Mouse (Mus musculus): ENCODE results near the gene Extl1.
A peak's percentile ranks its signal among the peaks of the same experiment; 100 is the strongest.
"Not testable (repeated sequence)": the region's sequence is repeated elsewhere in the genome, so short reads cannot be mapped to it uniquely, and the experiment has no call there.

The Extl1 gene

DNA sequence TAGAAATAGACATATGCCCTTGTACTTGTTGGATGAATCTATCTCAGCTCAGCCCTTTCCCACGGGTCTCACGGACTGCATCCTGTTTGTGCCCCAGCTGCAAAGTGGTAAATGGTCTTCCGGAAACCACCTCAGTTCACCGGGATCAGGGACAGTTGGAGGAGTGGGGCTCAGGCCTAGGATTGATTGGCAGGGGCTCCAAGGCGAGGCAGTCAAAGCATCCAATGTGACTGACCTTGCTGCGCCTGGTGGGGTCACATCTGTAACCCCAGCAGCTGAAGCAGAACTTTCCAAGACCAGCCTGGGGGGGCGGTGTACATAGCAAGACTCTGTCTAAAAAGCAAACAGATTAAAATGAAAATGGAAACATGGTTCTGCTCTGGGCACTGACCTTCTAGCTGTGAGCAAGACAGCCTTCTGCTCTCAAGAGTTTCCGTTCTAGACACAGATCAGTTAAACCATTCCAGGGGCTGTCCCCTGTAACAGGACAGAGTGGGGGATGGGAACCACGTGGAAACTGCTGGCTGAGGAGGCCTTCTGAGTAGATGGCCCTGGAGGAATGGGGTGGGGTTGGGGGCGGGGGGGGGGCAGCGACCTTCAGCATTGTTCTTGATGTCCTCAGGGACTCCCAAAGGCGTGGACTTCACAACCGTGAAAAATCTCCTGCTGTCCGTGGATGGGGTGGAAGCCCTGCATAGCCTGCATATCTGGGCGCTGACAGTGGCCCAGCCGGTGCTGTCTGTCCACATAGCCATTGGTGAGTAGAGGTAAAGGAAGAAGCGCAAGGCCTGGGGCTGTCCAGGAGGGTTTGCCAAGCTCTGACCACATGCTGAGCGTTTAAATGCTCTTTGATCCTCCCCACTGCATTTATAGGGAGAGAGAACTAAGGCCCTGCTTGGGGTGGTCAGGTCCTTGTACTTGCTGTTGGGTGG, 32.1 kb downstream of the Extl1 start:
- no peak for DNase-seq (ENCODE audit: low spot score)

DNA sequence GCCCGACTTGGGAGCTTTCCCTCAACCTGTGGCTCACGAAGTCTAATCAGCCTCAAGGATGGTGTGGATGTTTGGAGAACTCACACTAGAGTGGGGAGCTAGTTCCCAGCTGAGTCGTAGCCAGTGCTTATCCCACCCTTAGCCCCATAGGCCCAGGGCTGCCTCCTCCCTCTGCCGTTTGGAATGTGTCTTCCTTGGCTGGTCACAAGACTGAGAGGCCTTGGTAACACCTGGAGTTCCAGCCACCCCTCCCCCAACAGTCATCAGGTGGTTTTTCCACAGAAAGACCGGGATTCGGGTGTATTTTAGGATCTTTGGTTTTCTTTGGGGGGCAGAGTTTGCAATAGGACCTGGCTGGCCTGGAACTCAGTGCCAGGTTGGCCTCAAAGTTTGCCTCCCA, 33.0 kb downstream of the Extl1 start:
- DNase-seq (ENCODE audit: low spot score) = no peak

DNA sequence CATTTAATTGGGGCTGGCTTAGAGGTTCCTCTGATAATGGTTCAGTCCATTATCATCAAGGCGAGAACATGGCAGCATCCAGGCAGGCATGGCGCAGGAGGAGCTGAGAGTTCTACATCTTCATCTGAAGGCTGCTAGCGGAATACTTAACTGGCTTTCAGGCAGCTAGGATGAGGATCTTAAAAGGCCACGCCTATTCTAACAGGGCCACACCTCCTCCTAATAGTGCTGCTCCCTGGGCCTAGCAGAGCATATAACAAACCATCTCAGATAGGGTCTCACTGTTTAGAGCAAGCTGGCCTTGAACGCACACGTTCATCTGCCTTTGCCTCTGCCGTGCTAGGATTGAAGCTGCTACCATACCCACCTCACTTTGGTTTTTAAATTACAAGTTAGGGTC, 33.8 kb downstream of the Extl1 start:
- DNase-seq (ENCODE audit: low spot score) = no peak

DNA sequence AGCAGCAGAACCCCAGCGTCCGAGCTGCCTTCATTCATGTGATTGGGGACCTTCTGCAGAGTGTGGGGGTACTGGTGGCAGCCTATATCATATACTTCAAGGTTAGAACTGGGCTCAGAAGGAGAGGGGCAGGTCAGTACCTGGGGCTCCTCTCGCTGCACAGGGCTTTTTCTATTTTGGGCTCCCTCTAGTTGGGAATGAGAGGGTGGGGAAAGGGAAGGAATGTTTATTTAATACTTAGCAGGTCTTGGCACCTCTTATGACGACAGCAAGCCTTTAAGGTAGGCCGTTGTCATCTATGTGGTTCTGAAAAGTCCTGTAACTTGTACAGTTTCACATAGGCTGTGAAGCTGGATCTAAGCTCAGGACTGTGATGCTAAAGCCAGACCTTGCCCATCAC, 35.1 kb downstream of the Extl1 start:
- no peak for DNase-seq (ENCODE audit: low spot score)

DNA sequence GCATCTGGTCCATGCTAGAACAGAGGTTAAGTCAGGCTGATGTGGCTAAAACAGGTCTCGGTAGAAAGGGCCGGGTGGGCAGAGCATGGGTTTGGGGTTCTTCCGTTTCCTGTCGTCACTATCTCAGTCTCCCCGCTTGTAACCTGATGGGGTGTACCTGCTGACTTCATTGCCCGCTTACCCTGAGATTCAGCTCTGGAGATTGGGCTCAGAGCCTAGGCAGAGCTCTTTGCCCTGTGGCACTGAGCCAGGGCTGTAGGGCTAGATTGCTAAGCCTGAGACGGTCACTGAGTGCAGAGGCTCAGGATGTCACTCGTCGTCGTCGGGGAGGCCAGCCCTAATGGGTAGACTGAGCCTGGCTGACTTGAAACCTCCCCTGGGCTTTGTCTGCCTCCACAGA, 35.6 kb downstream of the Extl1 start:
- no peak for DNase-seq (ENCODE audit: low spot score)

DNA sequence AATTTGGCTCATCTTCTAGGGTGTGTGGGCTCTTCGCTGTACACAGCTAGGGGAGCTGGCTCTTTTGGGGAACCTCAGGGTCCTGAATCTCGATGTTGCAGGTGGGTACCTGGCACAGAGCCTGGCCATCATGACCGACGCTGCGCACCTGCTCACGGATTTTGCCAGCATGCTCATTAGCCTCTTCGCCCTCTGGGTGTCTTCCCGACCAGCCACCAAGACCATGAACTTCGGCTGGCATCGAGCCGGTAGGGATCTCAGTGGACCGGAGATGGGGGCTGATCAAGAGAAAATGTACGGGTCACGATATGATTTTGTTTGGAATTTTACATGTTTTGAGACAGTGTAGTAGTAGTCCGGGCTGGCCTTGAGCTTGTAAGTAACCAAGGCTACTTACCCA, 37.8 kb downstream of the Extl1 start:
- DNase-seq (ENCODE audit: low spot score) = no peak

DNA sequence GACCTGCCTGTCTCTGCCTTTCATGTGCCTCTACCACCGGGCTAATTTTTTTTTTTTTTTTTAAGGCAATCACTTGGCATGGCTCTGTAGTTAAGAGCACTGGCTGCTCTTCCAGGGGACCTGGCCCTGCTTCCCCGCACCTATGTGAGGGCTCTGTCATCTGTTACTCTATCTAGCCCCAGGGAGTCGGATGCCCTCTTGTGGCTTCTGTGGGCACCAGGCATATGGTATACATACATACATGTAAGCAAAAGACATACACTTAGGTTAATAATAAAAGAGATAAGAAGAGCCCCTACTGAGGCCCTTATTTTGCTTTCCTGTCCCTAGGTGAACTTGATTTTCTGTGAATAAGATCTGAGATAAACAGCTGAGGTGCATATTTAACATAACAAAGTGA, 39.0 kb downstream of the Extl1 start:
- no peak for DNase-seq (ENCODE audit: low spot score)

DNA sequence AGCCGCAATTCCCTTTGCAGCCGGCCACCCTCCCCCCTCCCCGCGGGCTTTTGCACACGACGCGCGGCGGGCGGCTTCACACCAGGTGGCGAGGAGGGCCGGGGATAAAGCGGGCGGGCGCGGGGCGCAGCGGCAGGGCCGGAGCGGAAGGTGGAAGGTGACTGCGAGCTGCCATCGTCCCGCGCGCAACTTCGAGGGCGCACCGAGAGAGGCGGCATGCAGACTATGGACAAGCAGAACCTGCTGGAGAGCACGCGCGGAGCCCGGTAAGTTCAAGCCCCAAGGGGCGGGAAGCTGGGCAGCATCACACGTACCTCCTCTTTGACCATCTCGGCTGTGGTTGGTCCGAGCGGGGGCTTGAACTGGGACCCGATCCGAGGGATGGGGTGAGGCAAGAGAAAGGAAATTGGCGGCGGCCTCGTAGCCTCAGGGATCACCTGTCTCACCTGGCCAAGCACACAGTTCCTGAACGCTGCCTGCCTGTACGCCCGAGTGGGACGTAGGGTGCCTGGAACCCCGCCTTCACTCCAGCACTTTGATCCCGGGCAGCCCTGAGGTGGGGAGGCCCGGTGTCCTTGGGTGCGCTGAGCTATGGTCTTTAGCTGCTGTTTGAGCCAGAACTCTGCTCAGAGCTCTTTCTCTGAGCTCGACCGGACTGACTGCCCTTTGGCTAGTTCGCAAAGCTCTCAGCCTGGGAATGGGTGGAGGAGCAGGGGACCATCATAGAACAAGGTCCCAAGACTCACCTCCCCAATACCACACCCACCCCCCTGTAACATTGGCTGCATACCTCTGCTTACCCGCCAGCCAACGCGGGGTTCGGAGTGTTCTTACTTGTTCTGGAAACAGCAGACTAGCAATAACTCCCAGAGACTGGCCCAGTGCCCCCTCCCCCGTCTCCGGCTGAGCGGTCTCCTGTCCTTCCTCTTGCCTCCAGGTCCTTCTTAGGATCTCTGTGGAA, 40.3 kb downstream of the Extl1 start, which contains the start of gene Slc30a2:
Slc30a2 (plus strand) TSS at position 111 of the 961 bp plus-strand sequence.
- DNase-seq (ENCODE audit: low spot score) = no peak

DNA sequence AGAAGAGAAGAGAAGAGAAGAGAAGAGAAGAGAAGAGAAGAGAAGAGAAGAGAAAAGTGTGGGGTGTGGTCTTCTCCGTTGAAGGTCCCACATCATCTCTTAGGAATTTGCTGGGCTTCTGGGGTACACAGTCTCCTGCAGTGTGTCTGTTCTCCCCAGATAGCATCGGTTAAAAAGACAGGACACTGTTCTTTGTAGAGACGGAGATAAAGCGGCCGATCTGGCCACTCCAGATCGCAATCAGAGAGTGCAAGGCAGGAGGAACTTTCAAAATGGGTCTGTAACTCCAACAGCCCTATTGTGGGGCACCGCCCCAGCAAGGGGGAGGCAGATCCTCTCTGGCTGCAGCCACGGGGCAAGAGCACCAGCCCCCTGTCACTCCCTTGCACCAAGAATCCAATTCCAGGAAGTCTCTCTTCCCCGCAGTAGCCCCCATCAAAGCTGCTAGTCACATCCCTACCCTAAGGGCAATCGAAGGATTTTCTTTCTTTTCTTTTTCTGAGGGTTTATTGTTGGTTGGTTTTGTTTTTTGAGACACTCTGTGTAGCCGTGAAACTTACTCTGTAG, 41.4 kb downstream of the Extl1 start:
- peak; percentile 38 for DNase-seq (ENCODE audit: low spot score)

DNA sequence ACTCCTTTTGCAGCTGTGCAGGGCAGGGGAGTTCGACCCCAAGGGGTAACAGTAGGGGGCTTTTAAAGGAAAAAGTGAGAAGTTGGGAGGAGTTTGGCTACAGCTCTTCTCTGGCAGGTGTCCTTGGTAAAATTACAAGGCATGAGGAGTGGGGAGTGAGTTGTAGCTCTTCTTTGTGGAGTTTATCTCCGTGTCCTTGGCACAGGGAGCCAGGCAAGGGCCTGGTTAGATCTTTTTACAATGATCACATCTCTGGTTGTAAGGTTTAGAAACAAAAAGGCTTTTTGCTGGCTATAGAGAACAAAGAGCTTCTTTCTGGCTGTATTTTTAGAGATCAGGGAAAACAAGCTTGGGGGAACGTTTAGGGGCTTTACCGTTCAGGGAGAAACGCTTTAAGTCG, 42.4 kb downstream of the Extl1 start:
- DNase-seq (ENCODE audit: low spot score) = not testable (repeated sequence)

DNA sequence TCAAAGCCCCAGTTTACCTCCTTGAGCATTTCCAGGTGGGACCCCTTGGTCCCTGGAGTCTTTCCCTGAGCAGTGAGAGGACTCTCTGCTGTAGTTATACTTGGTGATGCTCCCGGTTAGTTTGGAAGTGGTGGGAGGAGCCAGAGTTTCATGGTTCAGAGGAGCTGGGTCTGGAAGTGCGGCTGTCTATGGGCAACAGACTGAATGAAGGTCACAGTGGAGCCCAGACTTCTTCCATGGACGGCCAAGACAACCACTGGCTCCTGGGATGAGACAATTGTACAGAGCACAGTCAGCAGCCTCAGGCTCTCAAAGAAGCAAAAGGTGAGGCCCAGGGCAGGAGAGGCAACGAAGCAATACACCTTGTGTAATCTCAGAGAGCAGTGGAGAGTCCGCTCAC, 53.4 kb downstream of the Extl1 start:
- no peak for DNase-seq (ENCODE audit: low spot score)

DNA sequence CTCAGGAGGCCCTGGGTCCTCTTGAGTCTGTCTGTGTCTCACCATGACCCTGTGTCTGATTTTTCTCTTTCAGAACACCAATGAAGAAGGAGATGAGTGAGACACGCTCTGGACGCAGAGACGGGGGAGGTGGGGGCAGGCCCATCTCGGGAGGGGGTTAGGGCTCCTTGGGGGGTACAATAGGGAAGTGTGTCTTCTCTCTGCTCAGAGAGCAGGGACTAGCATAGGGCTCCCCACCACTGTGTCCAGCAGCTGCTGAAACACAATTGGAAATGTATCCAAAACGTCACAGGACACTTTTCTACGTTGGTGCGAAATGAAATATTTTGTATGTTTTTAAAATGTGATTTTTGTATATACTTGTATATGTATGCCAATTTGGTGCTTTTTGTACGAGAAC, 54.8 kb downstream of the Extl1 start:
- no peak for DNase-seq (ENCODE audit: low spot score)

DNA sequence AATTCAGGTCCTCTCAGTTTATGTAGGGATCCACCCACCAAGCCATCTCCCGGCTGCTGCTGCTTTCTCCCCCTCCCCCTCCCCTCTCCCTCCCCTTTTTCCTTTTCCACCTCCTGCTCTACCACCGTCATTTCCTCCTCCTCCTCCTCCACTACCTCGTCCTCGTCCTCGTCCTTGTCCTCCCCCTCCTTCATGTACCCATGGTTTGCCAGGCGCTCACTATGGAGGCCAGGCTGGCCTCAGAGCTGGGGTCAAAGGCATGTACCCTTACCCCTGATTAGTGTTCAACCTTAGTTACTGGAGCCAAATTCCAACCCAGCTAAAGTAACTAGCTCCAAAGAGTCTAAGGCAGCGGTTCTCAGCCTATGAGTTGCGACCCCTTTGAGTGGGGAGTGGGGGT, 55.5 kb downstream of the Extl1 start:
- DNase-seq (ENCODE audit: low spot score) = no peak

DNA sequence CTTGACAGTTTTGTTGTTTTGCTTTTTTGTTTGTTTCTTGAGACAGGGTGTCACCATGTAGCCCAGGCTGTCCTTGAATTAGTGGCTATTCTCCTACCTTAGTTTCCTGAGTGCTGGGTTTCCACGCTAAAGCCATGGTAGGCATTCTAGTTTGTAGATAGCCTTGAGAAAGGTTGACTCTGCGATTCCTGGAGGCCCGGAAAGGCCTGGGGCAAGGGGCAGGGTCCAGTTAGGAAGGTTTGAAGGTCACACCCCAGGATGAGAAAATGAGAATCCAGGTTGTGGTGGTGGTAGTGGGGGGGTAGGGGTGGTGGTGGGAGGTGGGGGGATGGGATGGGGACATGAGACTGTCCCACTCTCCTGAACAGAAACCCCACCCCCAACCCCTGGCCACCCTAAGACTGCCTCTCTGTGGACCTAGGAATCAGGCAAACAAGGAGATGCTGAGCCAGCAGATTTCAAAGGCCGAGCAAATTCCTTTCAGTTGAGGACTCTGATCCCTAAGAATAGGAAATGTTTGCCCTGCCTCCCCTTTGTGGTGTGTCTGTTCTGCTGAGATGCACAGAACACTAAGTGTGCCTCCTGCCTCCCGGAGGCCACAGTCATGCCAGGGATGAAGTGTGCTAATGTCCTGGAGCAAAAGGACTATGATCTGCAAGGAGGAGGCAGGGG, 56.7 kb downstream of the Extl1 start:
- no peak for DNase-seq (ENCODE audit: low spot score)

DNA sequence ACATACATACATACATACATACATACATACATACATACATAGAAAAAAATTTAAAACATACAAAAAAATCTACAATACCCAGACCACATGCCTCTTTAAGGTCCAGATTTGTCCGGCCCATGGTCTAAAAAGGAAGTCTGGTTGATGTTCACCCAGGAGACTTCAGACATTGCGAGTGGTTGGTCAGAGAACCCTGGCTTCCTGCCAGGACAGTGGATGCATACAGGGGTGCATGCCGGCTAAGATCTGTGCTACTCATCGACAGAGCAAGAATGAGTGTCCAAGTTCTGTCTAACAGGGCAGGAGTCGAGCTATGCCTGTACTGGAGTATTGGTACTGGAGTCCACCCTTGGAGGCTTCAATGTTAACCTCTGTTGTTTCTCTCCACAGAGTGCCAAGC, 59.0 kb downstream of the Extl1 start:
- DNase-seq (ENCODE audit: low spot score) = peak; percentile 70

DNA sequence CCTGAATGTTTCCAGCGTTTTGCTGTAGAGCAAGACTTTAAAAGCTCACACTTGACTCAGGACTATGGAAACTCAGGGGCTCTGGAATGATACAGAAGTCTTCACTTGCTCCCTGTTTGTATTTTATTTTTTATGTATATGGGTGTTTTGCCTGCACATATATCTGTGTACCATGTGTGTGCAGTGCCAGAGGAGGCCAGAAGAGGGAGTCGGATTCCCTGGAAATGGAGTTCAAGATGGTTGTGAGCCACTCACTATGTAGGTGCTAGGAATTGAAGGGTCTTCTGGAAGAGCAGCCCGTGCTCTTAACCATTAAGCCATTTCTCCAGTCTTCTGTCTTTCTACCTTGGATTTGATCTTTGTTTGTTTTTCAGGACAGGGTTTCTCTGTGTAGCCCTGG, 62.1 kb downstream of the Extl1 start:
- DNase-seq (ENCODE audit: low spot score) = no peak

DNA sequence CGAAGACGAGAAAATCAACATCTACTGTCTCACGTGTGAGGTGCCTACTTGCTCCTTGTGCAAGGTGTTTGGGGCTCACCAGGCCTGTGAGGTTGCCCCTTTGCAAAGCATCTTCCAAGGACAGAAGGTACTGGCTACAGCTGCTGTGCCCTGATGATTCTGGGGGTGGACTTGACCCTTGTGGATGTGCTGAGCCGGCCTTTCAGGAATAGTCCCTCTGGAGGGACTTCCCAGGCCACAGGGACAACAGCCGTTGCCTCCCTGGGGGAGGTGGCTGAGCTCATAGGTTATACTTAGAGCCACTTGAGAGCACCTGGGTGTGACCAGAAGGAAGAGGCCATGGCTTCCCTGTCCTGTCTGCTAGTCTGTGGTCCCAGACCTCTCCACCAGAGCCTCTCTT, 64.0 kb downstream of the Extl1 start:
- no peak for DNase-seq (ENCODE audit: low spot score)

DNA sequence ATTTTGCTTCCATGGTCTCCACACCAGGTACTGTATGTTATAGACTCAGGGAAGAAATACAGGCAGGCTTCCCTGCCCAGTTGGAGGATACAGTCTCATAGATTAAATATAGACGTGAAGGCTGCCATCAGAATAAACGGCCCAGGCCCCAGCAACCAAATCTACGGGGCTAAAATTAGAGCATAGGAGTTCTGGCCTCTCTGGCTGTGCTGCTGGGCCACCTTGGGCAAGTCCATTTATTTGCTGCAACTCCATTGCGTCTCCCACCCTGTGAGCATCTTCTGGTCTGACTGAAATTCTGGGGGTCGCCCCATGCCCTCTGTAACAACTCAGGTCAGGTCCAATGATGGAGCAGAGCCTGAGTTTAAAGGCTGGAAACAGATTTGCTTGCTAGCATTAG, 64.6 kb downstream of the Extl1 start:
- no peak for DNase-seq (ENCODE audit: low spot score)

DNA sequence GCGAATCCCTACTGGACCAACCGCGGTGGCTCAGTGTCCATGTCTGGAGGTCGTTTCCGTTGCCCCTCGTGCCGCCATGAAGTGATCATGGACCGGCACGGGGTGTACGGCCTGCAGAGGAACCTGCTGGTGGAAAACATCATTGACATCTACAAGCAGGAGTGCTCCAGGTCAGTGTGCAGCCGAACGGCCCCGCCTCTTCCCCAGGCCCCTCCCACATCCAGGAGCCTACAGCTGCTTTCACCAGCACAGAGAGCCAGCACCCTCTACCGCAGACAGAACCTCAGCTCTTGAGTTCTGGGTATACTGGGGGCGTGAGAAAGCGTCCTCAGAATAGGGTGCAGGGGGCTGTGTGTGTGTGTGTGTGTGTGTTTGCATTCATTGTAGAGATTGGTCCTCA, 67.3 kb downstream of the Extl1 start:
- no peak for DNase-seq (ENCODE audit: low spot score)

DNA sequence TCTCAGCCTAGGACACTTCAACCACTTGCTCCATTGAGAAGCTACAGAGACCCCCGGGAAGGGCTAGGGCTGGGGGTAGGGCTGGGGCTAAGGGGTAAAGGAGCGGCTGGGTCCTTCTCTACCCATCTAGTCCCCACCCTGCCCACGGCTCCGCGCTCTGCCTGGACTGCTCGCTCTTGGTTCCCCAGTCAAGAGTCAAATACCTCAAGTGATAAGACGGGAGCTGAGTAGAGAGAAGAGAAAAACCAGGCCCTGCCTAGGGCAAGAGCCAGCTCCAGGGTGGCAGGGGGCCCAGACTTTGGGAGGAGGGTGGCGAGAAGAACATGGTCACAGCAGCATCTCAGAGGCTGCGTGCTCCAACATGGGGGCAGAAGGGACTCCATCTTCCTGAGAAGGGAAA, 68.2 kb downstream of the Extl1 start:
- no peak for DNase-seq (ENCODE audit: low spot score)

DNA sequence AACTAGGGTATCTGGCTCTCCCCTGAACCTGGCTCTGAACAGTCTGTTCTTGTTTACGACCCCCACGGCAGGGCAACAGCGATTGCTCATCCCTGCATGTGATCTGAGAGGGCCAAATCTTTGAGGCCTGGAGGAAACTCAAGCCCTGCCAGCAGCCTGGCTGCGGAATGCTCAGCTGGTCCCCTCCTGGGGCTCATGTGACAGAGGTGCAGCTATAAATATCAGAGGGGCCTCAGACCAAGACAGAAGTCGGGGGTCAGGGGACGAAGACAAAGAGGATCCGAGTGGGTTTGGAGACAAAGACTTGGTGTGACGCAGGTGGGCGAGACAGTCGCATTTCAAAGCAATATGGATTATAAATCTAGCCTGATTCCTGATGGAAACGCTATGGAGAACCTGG, 68.8 kb downstream of the Extl1 start, which contains the start of gene Trim63:
Trim63 (plus strand) TSS at position 245 of the 400 bp plus-strand sequence.
- no peak for DNase-seq (ENCODE audit: low spot score)
